Mouse (Mus musculus): ENCODE data around the gene AL732309.1. TPM values are rescaled to one million over a fixed set of nuclear protein-coding genes. Genes with fewer than 3 reads are reported as not detected.

AL732309.1 gene
- total and polyA plus RNA-seq, 3 experiments: 4.8 to 11.5 TPM; not detected in 1

GRCm38 (mm10) chr2:25273010-25273409 lies 26.3 kb upstream of the AL732309.1 start:
- peaks cover 0 to 15% of the 10 kb centered on the region in 2 experiments; a peak in 3 of 4 replicates for H3K4me1 ChIP-seq (ENCODE audit: control insufficient read depth in 1 of 2, insufficient read depth in 2 of 2, low read length in 2 of 2)
- H3K9me3 ChIP-seq (replicated peaks; ENCODE audit: insufficient read depth, low read length): no peaks in the 10 kb centered on the region
- no peak overlapping the region for H3K27ac ChIP-seq (ENCODE audit: control insufficient read depth, low read depth, low read length)
- TF ChIP-seq RAD21 (IDR thresholded peaks at IDR 0.05; ENCODE audit: low read depth, low read length) (no peak), GATA1 (IDR thresholded peaks at IDR 0.05; ENCODE audit: low read depth, low read length) (no peak), MEF2A (IDR thresholded peaks at IDR 0.05; ENCODE audit: extremely low read depth, insufficient replicate concordance, low read depth, low read length, poor library complexity, severe bottlenecking) (no peak), MAFK (IDR thresholded peaks at IDR 0.05; ENCODE audit: borderline replicate concordance, low read depth, low read length) (no peak), CHD2 (IDR thresholded peaks at IDR 0.05; ENCODE audit: low read length) (no peak), RCOR1 (IDR thresholded peaks at IDR 0.05; ENCODE audit: low read depth, low read length) (no peak), TCF12 (IDR thresholded peaks at IDR 0.05; ENCODE audit: low read depth, low read length) (no peak), CTCF (IDR thresholded peaks at IDR 0.05 in 2 of 3, conservative IDR thresholded peaks at IDR 0.05 in 1 of 3; ENCODE audit: control insufficient read depth in 1 of 3, insufficient read depth in 1 of 3, low read depth in 2 of 3, low read length in 3 of 3, poor library complexity in 1 of 3, severe bottlenecking in 1 of 3) (no peak), ZKSCAN1 (IDR thresholded peaks at IDR 0.05; ENCODE audit: low read depth, low read length) (no peak), NELFE (IDR thresholded peaks at IDR 0.05; ENCODE audit: low read depth, low read length) (no peak), GABPA (IDR thresholded peaks at IDR 0.05; ENCODE audit: low read depth, low read length) (no peak), POLR2AphosphoS5 (IDR thresholded peaks at IDR 0.05; ENCODE audit: borderline replicate concordance, low read depth, low read length) (no peak)
- H3K79me2 ChIP-seq (ENCODE audit: control insufficient read depth, insufficient read depth, low read length, poor library complexity): peaks cover 26% of the 10 kb centered on the region
- peaks cover 1 to 16% of the 10 kb centered on the region in 2 experiments for H3K36me3 ChIP-seq (ENCODE audit: control insufficient read depth in 1 of 2, insufficient read depth in 2 of 2, low read length in 2 of 2)
- H3K9ac ChIP-seq (ENCODE audit: control insufficient read depth, low read depth, low read length, poor library complexity, severe bottlenecking): peak overlapping the region; percentile 82
- H3K4me3 ChIP-seq (ENCODE audit: control insufficient read depth in 1 of 2, insufficient read depth in 1 of 2, low read depth in 2 of 2, low read length in 2 of 2): peak overlapping the region; percentile 65 to 78
- DNase-seq (ENCODE audit: low read depth, low spot score): no peak
- no peaks in the 10 kb centered on the region for H3K27me3 ChIP-seq (ENCODE audit: control insufficient read depth in 1 of 2, insufficient read depth in 2 of 2, low read length in 2 of 2)

DNA sequence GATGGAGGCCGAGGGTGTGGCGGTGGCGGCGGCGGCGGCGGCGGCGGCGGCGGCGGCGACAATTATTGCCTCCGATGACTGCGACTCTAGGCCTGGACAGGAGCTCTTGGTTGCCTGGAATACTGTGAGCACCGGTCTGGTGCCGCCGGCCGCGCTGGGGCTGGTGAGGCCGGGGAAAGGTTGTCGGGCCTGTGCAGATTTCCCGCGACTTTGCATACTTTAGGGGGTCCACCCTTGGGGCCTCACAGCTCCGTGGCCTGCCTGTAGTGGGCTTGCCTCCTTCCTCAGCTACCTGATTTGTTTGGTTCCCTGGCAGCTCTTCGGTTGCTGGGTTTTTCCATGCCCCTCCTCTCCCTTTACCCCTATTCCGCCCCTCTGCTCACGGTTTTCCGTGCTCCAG lies 25.9 kb upstream of the AL732309.1 start:
- peak overlapping the region; percentile 65 to 78 for H3K4me3 ChIP-seq (ENCODE audit: control insufficient read depth in 1 of 2, insufficient read depth in 1 of 2, low read depth in 2 of 2, low read length in 2 of 2)
- H3K9ac ChIP-seq (ENCODE audit: control insufficient read depth, low read depth, low read length, poor library complexity, severe bottlenecking): peak overlapping the region; percentile 82
- peaks cover 0 to 20% of the 10 kb centered on the region in 2 experiments for H3K4me1 ChIP-seq (ENCODE audit: control insufficient read depth in 1 of 2, insufficient read depth in 2 of 2, low read length in 2 of 2)
- no peak overlapping the region for H3K27ac ChIP-seq (ENCODE audit: control insufficient read depth, low read depth, low read length)
- H3K27me3 ChIP-seq (ENCODE audit: control insufficient read depth in 1 of 2, insufficient read depth in 2 of 2, low read length in 2 of 2): no peaks in the 10 kb centered on the region
- H3K9me3 ChIP-seq (replicated peaks; ENCODE audit: insufficient read depth, low read length): no peaks in the 10 kb centered on the region
- H3K79me2 ChIP-seq (ENCODE audit: control insufficient read depth, insufficient read depth, low read length, poor library complexity): peaks cover 31% of the 10 kb centered on the region
- DNase-seq (ENCODE audit: low read depth, low spot score): no peak
- H3K36me3 ChIP-seq (ENCODE audit: control insufficient read depth in 1 of 2, insufficient read depth in 2 of 2, low read length in 2 of 2): peaks cover 1 to 21% of the 10 kb centered on the region in 2 experiments
- TF ChIP-seq NELFE (IDR thresholded peaks at IDR 0.05; ENCODE audit: low read depth, low read length) (peak; percentile 1; the same call in 1 of the 2 replicates), ZMIZ1 (IDR thresholded peaks at IDR 0.05; ENCODE audit: low read depth, low read length) (no peak), POLR2AphosphoS2 (IDR thresholded peaks at IDR 0.05; ENCODE audit: low read length) (no peak), SIN3A (IDR thresholded peaks at IDR 0.05; ENCODE audit: low read length) (peak; percentile 43), MAFK (IDR thresholded peaks at IDR 0.05; ENCODE audit: borderline replicate concordance, low read depth, low read length) (no peak), ZKSCAN1 (IDR thresholded peaks at IDR 0.05; ENCODE audit: low read depth, low read length) (no peak), RAD21 (IDR thresholded peaks at IDR 0.05; ENCODE audit: low read depth, low read length) (no peak), MEF2A (IDR thresholded peaks at IDR 0.05; ENCODE audit: extremely low read depth, insufficient replicate concordance, low read depth, low read length, poor library complexity, severe bottlenecking) (no peak), TBP (IDR thresholded peaks at IDR 0.05; ENCODE audit: low read depth, low read length) (no peak), TCF12 (IDR thresholded peaks at IDR 0.05; ENCODE audit: low read depth, low read length) (no peak), TAL1 (IDR thresholded peaks at IDR 0.05; ENCODE audit: low read length) (no peak)
